Mouse (Mus musculus): ENCODE data around the gene Kcnd3.

GRCm38 (mm10) chr3:105412229-105412628, 39.9 kb upstream of the Kcnd3 start:
- TF ChIP-seq CTCF (IDR thresholded peaks at IDR 0.05; ENCODE audit: borderline replicate concordance, control insufficient read depth, extremely low read depth, insufficient read depth, low read length, poor library complexity) (no peak), POLR2A (IDR thresholded peaks at IDR 0.05; ENCODE audit: control insufficient read depth, extremely low read depth, insufficient read depth, low read length, poor library complexity) (no peak)

Measured in thymus, adult 2 months (tissue).